Mouse (Mus musculus) liver, postnatal 0 days (tissue): ENCODE data around the gene Tmem151b. TPM values are rescaled to one million over a fixed set of nuclear protein-coding genes. Genes with fewer than 3 reads are reported as not detected.

ENCODE experiments used
- ATAC-seq: fragments of 200-750 bp; cut with Nextera tagmentation; 2 replicates; pipeline ENCODE4 v1.8.0; 2017; ENCODE audit warnings: mild to moderate bottlenecking, moderate library complexity
- DNase-seq: peaks from one replicate; pipeline ENCODE4 v3.0.0-alpha.2; 2016
- H3K27ac ChIP-seq: fragments of 300-500 bp; sonication (generic); 2 replicates; pipeline ENCODE4 v1.5.1; 2014; ENCODE audit warnings: antibody characterized with exemption, moderate library complexity, mild to moderate bottlenecking, low read depth
- H3K27me3 ChIP-seq: fragments of 300-500 bp; sonication (generic); 2 replicates; pipeline ENCODE4 v1.6.1; 2014; ENCODE audit warnings: low read length, control low read depth, mixed read lengths; ENCODE audit not compliant: insufficient read depth
- H3K36me3 ChIP-seq: fragments of 300-500 bp; sonication (generic); replicated peaks from 2 replicates; pipeline ENCODE4 v1.6.1; 2014; ENCODE audit warnings: mild to moderate bottlenecking, control low read depth, low read length, moderate library complexity, mixed read lengths; ENCODE audit not compliant: insufficient read depth
- H3K4me1 ChIP-seq: fragments of 300-500 bp; sonication (generic); 2 replicates; pipeline ENCODE4 v1.6.1; 2014; ENCODE audit warnings: antibody characterized with exemption, mild to moderate bottlenecking, control low read depth; ENCODE audit not compliant: insufficient read depth
- H3K4me2 ChIP-seq: fragments of 300-500 bp; sonication (generic); 2 replicates; pipeline ENCODE4 v1.6.1; 2014; ENCODE audit warnings: low read depth, mild to moderate bottlenecking, low read length, moderate library complexity, mixed read lengths
- H3K4me3 ChIP-seq: fragments of 300-500 bp; sonication (generic); 2 replicates; pipeline ENCODE4 v1.5.1; 2014; ENCODE audit warnings: low read depth, low read length
- H3K9ac ChIP-seq: fragments of 300-500 bp; sonication (generic); replicated peaks from 2 replicates; pipeline ENCODE4 v1.6.1; 2014; ENCODE audit warnings: mild to moderate bottlenecking, moderate library complexity
- H3K9me3 ChIP-seq: fragments of 300-500 bp; sonication (generic); 2 replicates; pipeline ENCODE4 v1.6.1; 2016; ENCODE audit warnings: mild to moderate bottlenecking, control low read depth, low read length, mixed read lengths
- CTCF ChIP-seq: sonication (generic); IDR thresholded peaks from 2 replicates; pipeline ENCODE4 v1.5.1; 2016; ENCODE audit warnings: antibody characterized with exemption, low read depth
- EP300 ChIP-seq: IDR thresholded peaks from 2 replicates; pipeline ENCODE4 v1.6.1; 2016; ENCODE audit warnings: antibody characterized with exemption, low read depth, mild to moderate bottlenecking
- WGBS: fragments of 180-500 bp; shearing (Covaris S2); extraction: QIAGEN DNeasy Blood & Tissue Kit; methylation state at CpG from one replicate; pipeline ENCODE4 v1.1.7; 2014; ENCODE audit not compliant: insufficient replicate concordance; 5-methylcytosine and 5-hydroxymethylcytosine counted together
- polyA plus RNA-seq: library from polyadenylated mRNA; unstranded; fragments of >200 nt; fragmentation: Nextera tagmentation; extraction: Ambion mirVana; gene quantifications from 2 replicates; pipeline ENCODE4 v1.2.1, GENCODE M21; 2015

The Tmem151b gene
- polyA plus RNA-seq, 1 experiment from 2014 or later, result 0.19 TPM

GRCm38 (mm10) chr17:45536264-45536663 is 13.2 kb downstream of the Tmem151b start:
- H3K9me3 ChIP-seq, result no peaks in the 10 kb centered on the region
- no peak overlapping the region for H3K4me2 ChIP-seq
- WGBS, result 11% methylated on average over 5 of the region's 5 CpGs
- no peak for TF ChIP-seq EP300
- TF ChIP-seq CTCF, result no peak
- no peaks in the 10 kb centered on the region for H3K36me3 ChIP-seq
- ATAC-seq, result no peak
- no peaks in the 10 kb centered on the region for H3K4me1 ChIP-seq
- DNase-seq, result no peak
- H3K27me3 ChIP-seq, result peaks cover 51% of the 10 kb centered on the region
- H3K27ac ChIP-seq, result no peak overlapping the region
- no peak overlapping the region for H3K4me3 ChIP-seq
- no peak overlapping the region for H3K9ac ChIP-seq

DNA sequence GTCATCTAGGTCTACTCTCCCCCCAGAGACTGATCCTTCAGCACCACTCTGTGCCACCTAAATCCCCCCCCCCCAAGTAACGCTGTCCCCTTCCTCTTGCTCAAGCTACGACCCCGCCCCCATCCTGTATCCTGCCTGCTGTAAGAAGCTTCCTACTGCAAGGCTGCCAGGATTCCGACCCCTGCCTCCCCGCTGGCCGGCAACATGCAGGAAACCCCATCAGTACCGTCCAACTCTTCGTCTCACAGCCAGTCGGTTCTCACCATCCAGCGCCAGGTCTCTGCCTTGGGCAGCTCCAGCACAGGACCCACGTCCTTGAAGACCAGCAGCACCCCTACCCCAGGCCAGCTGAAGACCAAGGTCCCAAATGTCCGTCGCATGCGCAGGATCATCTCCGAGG is 16.6 kb downstream of the Tmem151b start:
- H3K36me3 ChIP-seq, result no peaks in the 10 kb centered on the region
- H3K4me2 ChIP-seq, result no peak overlapping the region
- DNase-seq (no peak), ATAC-seq (no peak)
- H3K9ac ChIP-seq, result no peak overlapping the region
- peaks cover 46% of the 10 kb centered on the region for H3K27me3 ChIP-seq
- no peak overlapping the region for H3K27ac ChIP-seq
- 42% methylated on average over 15 of the region's 15 CpGs for WGBS
- H3K9me3 ChIP-seq, result no peaks in the 10 kb centered on the region
- H3K4me3 ChIP-seq, result no peak overlapping the region
- no peaks in the 10 kb centered on the region for H3K4me1 ChIP-seq
- TF ChIP-seq CTCF (no peak), EP300 (no peak)

- no peaks in the 10 kb centered on the region for H3K36me3 ChIP-seq
- no peak overlapping the region for H3K4me3 ChIP-seq
- H3K9ac ChIP-seq, result no peak overlapping the region
- no peak overlapping the region for H3K4me2 ChIP-seq
- H3K4me1 ChIP-seq, result no peaks in the 10 kb centered on the region
- 40% methylated on average over 13 of the region's 13 CpGs for WGBS
- H3K27ac ChIP-seq, result no peak overlapping the region
- DNase-seq, result no peak
- no peaks in the 10 kb centered on the region for H3K9me3 ChIP-seq
- ATAC-seq, result no peak
- H3K27me3 ChIP-seq, result peaks cover 30% of the 10 kb centered on the region
- TF ChIP-seq EP300, result no peak
- no peak for TF ChIP-seq CTCF
Observed at GRCm38 (mm10) chr17:45530346-45530782, 19.1 kb downstream of the Tmem151b start.

DNA sequence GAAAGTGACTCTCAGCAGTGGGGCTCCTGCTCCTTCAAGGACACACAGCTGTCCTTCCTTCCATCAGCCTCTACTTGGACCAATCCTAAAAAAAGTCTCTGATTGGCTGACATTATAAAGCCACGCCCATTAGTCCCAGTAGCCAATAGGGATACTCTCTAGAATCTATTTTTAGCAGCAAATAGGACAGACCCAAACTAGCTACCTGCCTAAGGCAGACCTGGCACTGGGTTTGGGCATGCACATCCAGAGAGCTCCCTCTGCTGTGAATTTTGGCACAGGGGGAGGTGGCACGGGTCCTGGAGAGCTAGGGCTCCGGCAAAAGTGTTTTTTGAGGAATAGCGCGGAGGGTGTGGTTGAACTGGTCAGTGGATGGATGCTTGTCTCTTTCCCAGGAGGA is 22.9 kb downstream of the Tmem151b start:
- peaks cover 25% of the 10 kb centered on the region for H3K27me3 ChIP-seq

DNA sequence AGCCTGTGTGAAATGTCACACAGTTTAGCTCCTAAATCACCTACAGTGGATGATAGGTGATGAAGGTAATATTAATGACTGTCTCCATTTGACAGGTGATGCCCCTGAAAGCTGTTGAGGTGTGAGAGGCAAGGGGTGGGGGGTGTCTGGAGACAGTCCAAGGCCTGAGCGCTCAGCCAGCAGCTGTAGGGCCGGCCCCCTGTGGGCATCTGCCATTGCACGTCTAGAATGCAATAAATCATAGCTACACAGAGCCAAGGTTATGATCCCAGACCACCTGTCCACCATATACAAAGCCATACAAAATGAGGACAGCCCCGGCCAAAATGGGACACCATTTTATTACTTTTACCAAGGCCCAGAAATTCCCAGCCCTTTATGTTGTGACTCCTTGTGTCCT is 24.5 kb downstream of the Tmem151b start:
- no peaks in the 10 kb centered on the region for H3K36me3 ChIP-seq
- no peak overlapping the region for H3K27ac ChIP-seq
- ATAC-seq (no peak), DNase-seq (no peak)
- peaks cover 14% of the 10 kb centered on the region for H3K27me3 ChIP-seq
- no peaks in the 10 kb centered on the region for H3K9me3 ChIP-seq
- no peaks in the 10 kb centered on the region for H3K4me1 ChIP-seq
- TF ChIP-seq CTCF (no peak), EP300 (no peak)
- no peak overlapping the region for H3K4me3 ChIP-seq
- H3K9ac ChIP-seq, result no peak overlapping the region
- 64% methylated on average over 4 of the region's 4 CpGs for WGBS
- H3K4me2 ChIP-seq, result no peak overlapping the region

More for the DNA sequence above, 22.9 kb downstream of the Tmem151b start:
- H3K4me1 ChIP-seq, result no peaks in the 10 kb centered on the region
- H3K4me2 ChIP-seq, result no peak overlapping the region
- no peak overlapping the region for H3K4me3 ChIP-seq
- H3K9me3 ChIP-seq, result no peaks in the 10 kb centered on the region
- TF ChIP-seq EP300, result no peak
- no peak for TF ChIP-seq CTCF
- H3K27ac ChIP-seq, result no peak overlapping the region
- no peaks in the 10 kb centered on the region for H3K36me3 ChIP-seq
- 27% methylated on average over 5 of the region's 5 CpGs for WGBS
- DNase-seq (no peak), ATAC-seq (no peak)
- no peak overlapping the region for H3K9ac ChIP-seq

GRCm38 (mm10) chr17:45523263-45523662 is 26.2 kb downstream of the Tmem151b start, which contains the start of gene Tcte1:
TSS of gene Tcte1 (plus strand) at chr17:45523434.
- H3K27ac ChIP-seq, result no peak within 1 kb of the TSS
- H3K4me1 ChIP-seq, result no peaks in the 10 kb centered on the region
- DNase-seq, result no peak
- 4% methylated on average over 21 of the region's 21 CpGs for WGBS
- TF ChIP-seq EP300, result no peak
- no peak for TF ChIP-seq CTCF
- peaks cover 14% of the 10 kb centered on the region for H3K27me3 ChIP-seq
- H3K36me3 ChIP-seq, result no peaks in the 10 kb centered on the region; the same call in 1 of the 2 replicates
- H3K9me3 ChIP-seq, result no peaks in the 10 kb centered on the region
- no peak within 1 kb of the TSS for H3K9ac ChIP-seq
- ATAC-seq, result no peak
- 0 out of 2 replicates have a peak within 1 kb of the TSS, but pooled peaks have one; percentile 44 for H3K4me2 ChIP-seq
- 0 out of 2 replicates have a peak within 1 kb of the TSS, but pooled peaks have one; percentile 4 for H3K4me3 ChIP-seq

- H3K27ac ChIP-seq, result no peak overlapping the region
- no peaks in the 10 kb centered on the region; the same call in 1 of the 2 replicates for H3K36me3 ChIP-seq
- no peaks in the 10 kb centered on the region for H3K9me3 ChIP-seq
- no peak overlapping the region for H3K4me2 ChIP-seq
- H3K4me1 ChIP-seq, result no peaks in the 10 kb centered on the region
- ATAC-seq (no peak), DNase-seq (no peak)
- peaks cover 14% of the 10 kb centered on the region for H3K27me3 ChIP-seq
- H3K9ac ChIP-seq, result no peak overlapping the region
- TF ChIP-seq EP300 (no peak), CTCF (no peak)
- H3K4me3 ChIP-seq, result no peak overlapping the region
- 76% methylated on average over 11 of the region's 11 CpGs for WGBS
Observed at GRCm38 (mm10) chr17:45520136-45520535, 29.3 kb downstream of the Tmem151b start.
